Mouse (Mus musculus) stomach, postnatal 0 days (tissue): ENCODE results near the gene Rbm43. TPM values are rescaled to one million over a fixed set of nuclear protein-coding genes. Genes with fewer than 3 reads are reported as not detected.

Experiments
- ATAC-seq: fragments of 200-750 bp; cut with Nextera tagmentation; 2 replicates; pipeline ENCODE4 v1.8.0; 2017; ENCODE audit not compliant: low FRiP score, low TSS enrichment
- DNase-seq: peaks from one replicate; pipeline ENCODE4 v3.0.0-alpha.2; 2016; ENCODE audit warnings: low spot score
- H3K27ac ChIP-seq: fragments of 300-500 bp; sonication (generic); replicated peaks from 2 replicates; pipeline ENCODE4 v1.5.1; 2014; ENCODE audit warnings: mild to moderate bottlenecking, control low read depth
- H3K27me3 ChIP-seq: fragments of 300-500 bp; sonication (generic); 2 replicates; pipeline ENCODE4 v1.6.1; 2014; ENCODE audit warnings: low read length; ENCODE audit not compliant: control insufficient read depth, insufficient read depth
- H3K36me3 ChIP-seq: fragments of 300-500 bp; sonication (generic); 2 replicates; pipeline ENCODE4 v1.6.1; 2014; ENCODE audit warnings: low read length, mixed read lengths; ENCODE audit not compliant: control insufficient read depth, insufficient read depth
- H3K4me1 ChIP-seq: fragments of 300-500 bp; sonication (generic); replicated peaks from 2 replicates; pipeline ENCODE4 v1.6.1; 2014; ENCODE audit warnings: antibody characterized with exemption; ENCODE audit not compliant: control insufficient read depth, insufficient read depth
- H3K4me2 ChIP-seq: fragments of 300-500 bp; sonication (generic); replicated peaks from 2 replicates; pipeline ENCODE4 v1.6.1; 2014; ENCODE audit warnings: low read depth, mild to moderate bottlenecking, control low read depth, moderate library complexity
- H3K4me3 ChIP-seq: fragments of 300-500 bp; sonication (generic); 2 replicates; pipeline ENCODE4 v1.5.1; 2014; ENCODE audit warnings: low read depth, low read length, control low read depth
- H3K9ac ChIP-seq: fragments of 300-500 bp; sonication (generic); 2 replicates; pipeline ENCODE4 v1.6.1; 2014; ENCODE audit warnings: mild to moderate bottlenecking, low read length, control low read depth, mixed read lengths
- H3K9me3 ChIP-seq: fragments of 300-500 bp; sonication (generic); 2 replicates; pipeline ENCODE4 v1.6.1; 2016; ENCODE audit warnings: low read length; ENCODE audit not compliant: control insufficient read depth
- CTCF ChIP-seq: IDR thresholded peaks from 2 replicates; pipeline ENCODE4 v1.5.1; 2016; ENCODE audit warnings: antibody characterized with exemption, low read depth, mild to moderate bottlenecking, moderate library complexity
- EP300 ChIP-seq: optimal IDR thresholded peaks from 2 replicates; pipeline ENCODE3; 2016; ENCODE audit warnings: antibody characterized with exemption
- WGBS: fragments of 180-500 bp; shearing (Covaris S2); extraction: QIAGEN DNeasy Blood & Tissue Kit; methylation state at CpG from one replicate; pipeline ENCODE4 v1.1.7; 2014; 5-methylcytosine and 5-hydroxymethylcytosine counted together
- polyA plus RNA-seq: library from polyadenylated mRNA; unstranded; fragments of >200 nt; fragmentation: Nextera tagmentation; extraction: Ambion mirVana; gene quantifications from 2 replicates; pipeline ENCODE4 v1.2.1, GENCODE M21; 2015

The Rbm43 gene
- polyA plus RNA-seq, 1 experiment from 2014 or later, result 8.0 TPM

DNA sequence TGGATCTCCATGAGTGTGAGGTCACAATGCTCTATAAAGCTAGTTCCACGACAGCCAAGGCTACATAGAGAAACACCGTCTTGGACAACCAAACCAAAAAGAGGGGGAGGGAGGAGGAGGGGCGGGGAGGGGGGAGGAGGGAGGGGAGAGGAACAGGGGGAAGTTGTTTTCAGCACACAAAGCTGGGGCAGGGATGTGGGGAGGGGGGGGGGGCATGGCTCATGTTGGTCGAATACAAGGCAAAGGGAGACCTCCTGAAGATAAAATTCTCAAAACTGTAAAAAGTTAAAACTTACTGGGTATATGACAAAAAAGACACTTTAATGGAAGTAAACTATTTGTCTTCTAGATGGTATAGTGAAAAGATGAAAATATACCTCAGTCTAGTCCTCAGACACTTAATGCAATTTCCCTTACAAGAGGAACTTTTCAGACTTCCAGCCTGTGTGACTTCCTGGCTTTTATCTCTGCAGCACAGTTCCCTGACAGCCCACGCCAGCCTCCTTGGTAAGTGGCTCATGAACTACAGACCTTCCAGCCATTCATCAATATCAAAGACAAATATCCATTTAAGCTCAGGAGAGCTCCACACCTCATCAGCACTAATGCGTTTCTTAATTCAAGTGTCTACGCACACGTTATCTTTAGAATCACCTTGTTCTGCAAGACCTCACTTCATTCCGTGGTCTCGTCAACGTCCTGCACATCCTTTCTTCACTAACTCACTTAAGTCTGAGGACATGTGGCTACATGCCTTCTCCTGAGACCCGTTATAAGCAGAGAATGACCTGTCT, 1.4 kb downstream of the Rbm43 start:
- Histone ChIP-seq H3K4me3 (peak overlapping the region; percentile 70; the same call in 1 of the 2 replicates), H3K27ac (no peak overlapping the region), H3K9me3 (no peaks in the 10 kb centered on the region), H3K4me1 (0 out of 2 replicates have a peak, but pooled peaks cover 2% of the 10 kb centered on the region), H3K27me3 (no peaks in the 10 kb centered on the region), H3K36me3 (no peaks in the 10 kb centered on the region), H3K4me2 (peak overlapping the region; percentile 80), H3K9ac (no peak overlapping the region)
- DNase-seq (no peak), ATAC-seq (no peak)
- 37% methylated on average over 11 of the region's 12 CpGs for WGBS
- TF ChIP-seq EP300 (no peak), CTCF (no peak)

DNA sequence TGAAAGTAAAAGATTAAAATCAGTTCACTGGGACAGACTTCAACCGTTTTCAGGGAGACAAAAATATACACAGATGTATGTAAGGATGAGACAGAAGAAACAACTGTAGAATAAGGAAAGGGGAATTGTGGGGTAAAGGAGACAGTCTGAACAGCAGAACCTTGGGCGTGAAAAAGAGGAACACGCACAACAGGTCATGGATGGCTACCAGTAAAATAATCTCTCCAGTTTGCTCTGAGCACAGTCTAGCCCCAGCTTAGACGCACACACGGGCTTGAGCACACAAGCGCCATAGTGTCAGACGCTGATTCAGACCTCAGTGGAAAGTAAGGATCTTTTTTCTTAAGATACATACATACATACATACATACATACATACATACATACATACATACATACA, 3.7 kb downstream of the Rbm43 start:
- 76% methylated on average over 7 of the region's 7 CpGs for WGBS
- no peak overlapping the region for H3K27ac ChIP-seq
- DNase-seq (no peak), ATAC-seq (no peak)
- no peaks in the 10 kb centered on the region for H3K9me3 ChIP-seq
- H3K4me2 ChIP-seq, result no peak overlapping the region
- 0 out of 2 replicates have a peak, but pooled peaks cover 2% of the 10 kb centered on the region for H3K4me1 ChIP-seq
- H3K27me3 ChIP-seq, result no peaks in the 10 kb centered on the region
- no peaks in the 10 kb centered on the region for H3K36me3 ChIP-seq
- H3K4me3 ChIP-seq, result no peak overlapping the region
- no peak for TF ChIP-seq EP300
- no peak for TF ChIP-seq CTCF
- H3K9ac ChIP-seq, result no peak overlapping the region

DNA sequence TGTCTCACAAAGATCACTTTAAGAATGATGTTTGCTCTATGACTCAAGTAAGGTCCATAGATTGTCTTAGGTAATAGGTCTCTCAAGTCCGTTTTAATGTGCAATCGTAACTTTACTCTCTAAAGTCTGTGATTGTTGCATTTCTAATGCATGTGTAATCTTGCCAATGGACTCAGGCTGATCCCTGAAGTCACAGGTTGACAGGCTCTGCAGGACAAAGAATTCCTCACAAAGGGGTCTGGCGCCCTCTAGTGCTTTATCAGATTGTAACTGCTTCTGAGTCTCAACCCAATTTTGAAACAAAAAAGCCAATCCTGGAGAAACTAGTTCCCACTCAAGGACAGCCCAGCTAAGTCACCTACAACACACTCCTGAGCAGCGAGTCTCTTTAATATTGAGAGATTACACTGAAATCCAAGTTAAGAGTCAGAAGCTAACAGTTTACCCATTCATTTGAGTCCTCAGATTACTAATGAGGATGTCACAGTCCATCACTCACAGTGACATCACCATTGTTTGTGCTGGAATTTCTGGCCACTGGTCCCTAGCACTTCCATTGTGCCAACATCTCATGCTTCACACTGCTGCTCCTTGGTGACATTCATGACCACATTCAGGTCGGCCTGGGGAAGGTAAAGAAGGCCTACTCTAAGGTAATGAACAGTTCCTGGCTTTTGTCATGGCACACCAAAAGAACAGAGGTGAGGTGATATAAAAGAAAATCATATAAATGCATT, 19.9 kb downstream of the Rbm43 start:
- Histone ChIP-seq H3K27ac (no peak overlapping the region), H3K36me3 (no peaks in the 10 kb centered on the region), H3K4me1 (0 out of 2 replicates have a peak, but pooled peaks cover 2% of the 10 kb centered on the region), H3K27me3 (no peaks in the 10 kb centered on the region), H3K4me2 (no peak overlapping the region), H3K4me3 (no peak overlapping the region), H3K9me3 (no peaks in the 10 kb centered on the region), H3K9ac (no peak overlapping the region)
- DNase-seq (peak; percentile 68), ATAC-seq (peak; percentile 61; the same call in 1 of the 2 replicates)
- WGBS, result 10% methylated on average over 5 of the region's 5 CpGs
- TF ChIP-seq CTCF, result peak; percentile 93
- no peak for TF ChIP-seq EP300

DNA sequence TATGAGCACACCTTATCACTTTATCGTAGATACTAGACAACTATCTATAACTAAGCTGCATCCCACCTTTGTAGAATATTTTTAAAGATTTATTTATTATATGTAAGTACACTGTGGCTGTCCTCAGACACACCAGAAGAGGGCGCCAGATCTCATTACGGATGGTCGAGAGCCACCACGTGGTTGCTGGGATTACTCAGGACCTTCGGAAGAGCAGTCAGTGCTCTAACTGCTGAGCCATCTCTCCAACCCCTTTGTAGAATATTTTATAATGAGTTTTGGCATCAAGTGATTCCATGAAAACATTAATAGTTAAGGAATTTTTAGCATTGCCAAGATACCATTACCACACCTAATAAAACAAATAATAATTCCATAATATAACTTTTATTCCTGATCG, 20.4 kb downstream of the Rbm43 start:
- DNase-seq, result no peak

DNA sequence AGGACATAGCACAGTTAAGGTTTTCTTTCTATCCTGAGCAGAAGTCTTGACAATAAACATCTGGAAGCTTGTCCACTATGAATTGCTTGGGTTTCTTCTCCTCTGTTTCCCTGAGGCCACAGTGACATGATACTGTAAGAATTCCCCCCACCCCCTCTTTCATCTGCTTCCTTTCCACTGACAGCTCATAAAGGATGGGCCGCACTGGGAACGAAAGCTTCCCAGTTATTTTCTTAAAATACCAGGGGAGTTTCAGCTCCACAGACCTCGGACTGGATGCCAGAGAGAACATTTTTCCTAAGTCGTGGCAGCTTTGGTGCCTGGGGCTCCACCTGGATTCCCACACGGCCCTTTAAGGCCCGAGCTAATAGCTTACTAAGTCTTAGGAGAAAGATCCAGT, 22.2 kb downstream of the Rbm43 start:
- H3K9me3 ChIP-seq, result no peaks in the 10 kb centered on the region
- H3K4me3 ChIP-seq, result no peak overlapping the region
- no peak overlapping the region for H3K27ac ChIP-seq
- TF ChIP-seq EP300 (no peak), CTCF (no peak)
- no peaks in the 10 kb centered on the region for H3K27me3 ChIP-seq
- 0 out of 2 replicates have a peak, but pooled peaks cover 2% of the 10 kb centered on the region for H3K4me1 ChIP-seq
- no peaks in the 10 kb centered on the region for H3K36me3 ChIP-seq
- ATAC-seq, result no peak
- H3K9ac ChIP-seq, result no peak overlapping the region
- DNase-seq, result no peak
- H3K4me2 ChIP-seq, result no peak overlapping the region; the same call in 1 of the 2 replicates
- WGBS, result 23% methylated on average over 6 of the region's 6 CpGs

More for the DNA sequence above, 20.4 kb downstream of the Rbm43 start:
- Histone ChIP-seq H3K9ac (no peak overlapping the region), H3K9me3 (no peaks in the 10 kb centered on the region), H3K4me2 (no peak overlapping the region), H3K36me3 (no peaks in the 10 kb centered on the region), H3K27me3 (no peaks in the 10 kb centered on the region), H3K4me3 (no peak overlapping the region), H3K27ac (no peak overlapping the region), H3K4me1 (0 out of 2 replicates have a peak, but pooled peaks cover 2% of the 10 kb centered on the region)
- TF ChIP-seq EP300 (no peak), CTCF (peak; percentile 34)
- no peak for ATAC-seq
- WGBS, result 48% methylated on average over 7 of the region's 7 CpGs

DNA sequence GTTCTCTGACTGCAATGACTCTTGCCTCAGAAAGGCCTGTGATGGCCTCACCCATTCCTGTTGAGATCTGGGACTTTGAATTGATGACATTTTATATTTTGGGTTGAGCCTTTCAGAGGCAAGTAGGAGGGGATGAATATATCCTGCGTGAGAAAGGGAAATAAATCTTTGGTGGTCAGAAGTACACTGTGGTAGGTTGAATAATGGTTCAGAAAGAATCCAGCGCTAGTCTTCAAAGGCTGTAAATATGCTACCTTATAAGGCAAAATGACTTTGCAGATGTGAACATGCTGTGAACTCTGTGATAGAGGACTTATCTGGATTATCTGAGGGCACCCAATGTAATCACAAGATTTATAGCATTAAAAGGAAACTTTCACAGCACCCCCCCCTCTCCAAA, 23.1 kb downstream of the Rbm43 start:
- TF ChIP-seq EP300, result no peak
- TF ChIP-seq CTCF, result no peak
- H3K4me2 ChIP-seq, result no peak overlapping the region; the same call in 1 of the 2 replicates
- 0 out of 2 replicates have a peak, but pooled peaks cover 2% of the 10 kb centered on the region for H3K4me1 ChIP-seq
- H3K4me3 ChIP-seq, result no peak overlapping the region
- H3K9ac ChIP-seq, result no peak overlapping the region
- H3K27ac ChIP-seq, result peak overlapping the region; percentile 58; the same call in 1 of the 2 replicates
- no peak for DNase-seq
- no peaks in the 10 kb centered on the region for H3K27me3 ChIP-seq
- ATAC-seq, result peak; percentile 63; the same call in 1 of the 2 replicates
- H3K9me3 ChIP-seq, result no peaks in the 10 kb centered on the region
- H3K36me3 ChIP-seq, result no peaks in the 10 kb centered on the region
- 29% methylated on average over 2 of the region's 2 CpGs for WGBS
